Mouse (Mus musculus): Measurements from ENCODE around the gene Slc25a39. TPM values are rescaled to one million over a fixed set of nuclear protein-coding genes. Genes with fewer than 3 reads are reported as not detected.
"Not testable (repeated sequence)": the region's sequence is repeated elsewhere in the genome, so short reads cannot be mapped to it uniquely, and the experiment has no call there.

Gene Slc25a39
- total RNA-seq, 2 experiments from 2014 or later, result 61.2 to 62.0 TPM

GRCm38 (mm10) chr11:102415034-102415802 lies 7.5 kb upstream of the Slc25a39 start:
- no peak for DNase-seq (ENCODE audit: low spot score)

- no peak for DNase-seq (ENCODE audit: low spot score)
Observed at GRCm38 (mm10) chr11:102413059-102413458, 5.3 kb upstream of the Slc25a39 start.

GRCm38 (mm10) chr11:102411704-102412103 lies 4.0 kb upstream of the Slc25a39 start:
- DNase-seq (ENCODE audit: low spot score), result peak; percentile 94

- DNase-seq (ENCODE audit: low spot score), result no peak
Observed at GRCm38 (mm10) chr11:102411061-102411460, 3.3 kb upstream of the Slc25a39 start.

- not testable (repeated sequence) for DNase-seq (ENCODE audit: low spot score)
Observed at GRCm38 (mm10) chr11:102410345-102410744, 2.6 kb upstream of the Slc25a39 start.

GRCm38 (mm10) chr11:102409795-102410330 lies 2.1 kb upstream of the Slc25a39 start:
- DNase-seq (ENCODE audit: low spot score), result no peak

- DNase-seq (ENCODE audit: low spot score), result no peak
Observed at GRCm38 (mm10) chr11:102408888-102409794, 1.4 kb upstream of the Slc25a39 start.

- peak; percentile 99 for DNase-seq (ENCODE audit: low spot score)
Observed at GRCm38 (mm10) chr11:102408344-102408876, 664 bp upstream of the Slc25a39 start.

GRCm38 (mm10) chr11:102406900-102407833 lies 579 bp downstream of the Slc25a39 start:
- DNase-seq (ENCODE audit: low spot score), result peak; percentile 91

- DNase-seq (ENCODE audit: low spot score), result no peak
Observed at GRCm38 (mm10) chr11:102406401-102406800, 1.3 kb downstream of the Slc25a39 start.

GRCm38 (mm10) chr11:102405544-102406285 lies 2.0 kb downstream of the Slc25a39 start:
- no peak for DNase-seq (ENCODE audit: low spot score)

- no peak for DNase-seq (ENCODE audit: low spot score)
Observed at GRCm38 (mm10) chr11:102404161-102405010, 3.4 kb downstream of the Slc25a39 start.

- no peak for DNase-seq (ENCODE audit: low spot score)
Observed at GRCm38 (mm10) chr11:102403657-102404056, 4.1 kb downstream of the Slc25a39 start.

- no peak for DNase-seq (ENCODE audit: low spot score)
Observed at GRCm38 (mm10) chr11:102401898-102402500, 5.7 kb downstream of the Slc25a39 start.

- no peak for DNase-seq (ENCODE audit: low spot score)
Observed at GRCm38 (mm10) chr11:102400513-102401084, 7.1 kb downstream of the Slc25a39 start.

GRCm38 (mm10) chr11:102399610-102400072 lies 8.1 kb downstream of the Slc25a39 start:
- DNase-seq (ENCODE audit: low spot score), result no peak

GRCm38 (mm10) chr11:102399107-102399506 lies 8.6 kb downstream of the Slc25a39 start:
- DNase-seq (ENCODE audit: low spot score), result no peak
